Mouse (Mus musculus) stomach, embryonic 15.5 days (tissue): ENCODE results near the gene Bspry. TPM values are rescaled to one million over a fixed set of nuclear protein-coding genes. Genes with fewer than 3 reads are reported as not detected.

Experiments used
- ATAC-seq: fragments of 200-750 bp; cut with Nextera tagmentation; 2 replicates; pipeline ENCODE4 v1.8.0; 2017; ENCODE audit warnings: low read depth, moderate number of reproducible peaks, moderate TSS enrichment; ENCODE audit not compliant: insufficient read depth, low FRiP score
- H3K27ac ChIP-seq: fragments of 300-500 bp; sonication (generic); 2 replicates; pipeline ENCODE4 v1.5.1; 2015; ENCODE audit warnings: mild to moderate bottlenecking, inconsistent platforms
- H3K27me3 ChIP-seq: fragments of 300-500 bp; sonication (generic); replicated peaks from 2 replicates; pipeline ENCODE4 v1.6.1; 2015; ENCODE audit warnings: inconsistent platforms
- H3K36me3 ChIP-seq: fragments of 300-500 bp; sonication (generic); 2 replicates; pipeline ENCODE4 v1.6.1; 2015; ENCODE audit warnings: inconsistent platforms
- H3K4me1 ChIP-seq: fragments of 300-500 bp; sonication (generic); 2 replicates; pipeline ENCODE4 v1.6.1; 2015; ENCODE audit warnings: inconsistent platforms
- H3K4me2 ChIP-seq: fragments of 300-500 bp; sonication (generic); 2 replicates; pipeline ENCODE4 v1.6.1; 2015; ENCODE audit warnings: mild to moderate bottlenecking, inconsistent platforms
- H3K4me3 ChIP-seq: fragments of 300-500 bp; sonication (generic); replicated peaks from 2 replicates; pipeline ENCODE4 v1.5.1; 2015; ENCODE audit warnings: inconsistent platforms
- H3K9ac ChIP-seq: fragments of 300-500 bp; sonication (generic); 2 replicates; pipeline ENCODE4 v1.6.1; 2015; ENCODE audit warnings: inconsistent platforms
- H3K9me3 ChIP-seq: fragments of 300-500 bp; sonication (generic); 2 replicates; pipeline ENCODE4 v1.6.1; 2016; ENCODE audit warnings: inconsistent platforms
- WGBS: fragments of 180-500 bp; shearing (Covaris S2); methylation state at CpG from one replicate; pipeline ENCODE4 v1.1.7; 2015; 5-methylcytosine and 5-hydroxymethylcytosine counted together
- polyA plus RNA-seq: library from polyadenylated mRNA; unstranded; fragments of >200 nt; fragmentation: Nextera tagmentation; extraction: Ambion mirVana; gene quantifications from 2 replicates; pipeline ENCODE4 v1.2.1, GENCODE M21; 2015

The Bspry gene
- polyA plus RNA-seq, 1 experiment from 2014 or later = 29.9 TPM

DNA sequence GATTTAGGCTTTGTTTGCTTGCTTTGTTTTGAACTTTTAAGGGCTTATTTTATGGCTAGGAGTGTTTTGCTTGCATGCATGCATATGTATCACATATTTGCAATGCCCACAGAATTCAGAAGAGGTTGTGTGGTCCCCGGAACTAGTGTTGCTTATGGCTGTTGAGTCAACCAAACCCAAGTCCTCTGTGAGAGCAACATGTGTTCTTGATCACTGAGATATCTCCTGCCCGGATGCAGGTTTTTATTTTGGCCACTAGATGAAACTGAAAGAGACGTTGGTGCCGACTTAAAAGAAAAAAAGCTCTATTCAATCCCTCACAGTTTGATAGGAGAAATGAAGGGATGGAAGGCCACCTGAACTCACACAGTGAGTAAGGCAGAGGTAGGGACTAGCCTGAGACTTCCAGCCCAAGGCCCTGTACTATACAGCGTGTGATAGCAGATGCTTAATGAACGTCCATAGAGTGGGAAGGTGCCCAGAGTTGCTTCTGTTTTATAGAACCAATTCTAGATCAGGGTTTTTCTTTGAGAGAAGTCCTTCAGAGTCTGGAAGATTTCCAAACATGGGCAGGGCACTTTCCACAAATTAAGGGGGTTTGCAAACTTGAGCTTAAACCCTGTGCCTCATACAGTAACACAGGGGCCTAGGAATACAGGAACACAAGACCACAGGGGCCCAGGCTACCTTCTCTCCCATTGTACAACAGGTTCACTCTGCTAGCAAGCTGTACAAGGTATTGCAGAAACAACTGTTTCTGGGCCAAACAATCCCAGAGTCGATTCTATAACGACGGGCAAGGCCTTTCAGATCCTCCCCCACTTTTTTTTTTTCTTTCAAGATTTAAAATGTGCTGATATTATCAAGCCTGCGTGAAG is 37.9 kb downstream of the Bspry start:
- Histone ChIP-seq H3K36me3 (peaks cover 12% of the 10 kb centered on the region; the same call in 1 of the 2 replicates), H3K4me2 (peak overlapping the region; percentile 62), H3K9ac (no peak overlapping the region; the same call in 1 of the 2 replicates), H3K27ac (peak overlapping the region; percentile 93), H3K4me3 (peak overlapping the region; percentile 85), H3K27me3 (no peaks in the 10 kb centered on the region), H3K9me3 (no peaks in the 10 kb centered on the region), H3K4me1 (peaks cover 47% of the 10 kb centered on the region)
- 59% methylated on average over 10 of the region's 10 CpGs for WGBS
- ATAC-seq = no peak

DNA sequence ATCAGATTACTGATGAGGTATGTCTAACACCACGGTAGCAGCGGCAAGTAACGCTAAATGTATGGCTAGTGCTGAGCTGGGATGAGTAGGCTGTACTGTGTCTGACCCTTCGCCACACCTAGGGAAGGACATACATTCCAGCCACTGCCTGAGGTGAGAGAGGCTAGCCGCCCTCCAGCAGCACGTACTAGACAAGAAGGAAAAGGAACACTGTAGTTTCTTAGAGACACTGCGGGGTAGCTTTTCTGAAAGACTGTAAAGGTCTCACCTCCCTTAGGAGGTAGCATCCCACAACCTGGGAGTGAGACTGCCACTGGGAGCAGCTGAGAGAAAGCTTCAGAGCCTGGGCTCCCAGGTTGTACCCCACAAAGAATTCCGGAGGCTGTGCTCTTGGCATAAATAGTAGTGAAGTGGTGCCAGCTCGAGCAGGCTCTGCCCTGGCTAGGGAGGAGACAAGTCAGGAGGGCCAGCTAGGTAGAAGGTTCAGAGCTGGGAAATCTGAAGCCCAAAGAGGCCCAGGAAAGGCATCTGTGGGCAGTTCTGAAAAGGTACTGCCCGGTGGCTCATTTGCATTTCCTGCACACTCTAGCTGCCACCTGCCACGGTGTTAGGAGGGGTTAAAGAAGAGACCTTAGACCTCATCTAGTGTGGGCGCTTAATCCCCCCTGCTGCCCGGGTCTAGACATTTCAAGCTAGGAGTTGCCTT is 38.7 kb downstream of the Bspry start:
- no peaks in the 10 kb centered on the region for H3K9me3 ChIP-seq
- no peaks in the 10 kb centered on the region for H3K27me3 ChIP-seq
- H3K4me2 ChIP-seq = peak overlapping the region; percentile 62
- H3K36me3 ChIP-seq = 0 out of 2 replicates have a peak, but pooled peaks cover 5% of the 10 kb centered on the region
- H3K27ac ChIP-seq = peak overlapping the region; percentile 93
- H3K9ac ChIP-seq = peak overlapping the region; percentile 80; the same call in 1 of the 2 replicates
- peak overlapping the region; percentile 85 for H3K4me3 ChIP-seq
- WGBS = 33% methylated on average over 13 of the region's 13 CpGs
- H3K4me1 ChIP-seq = peaks cover 47% of the 10 kb centered on the region
- 0 out of 2 replicates have a peak, but pooled peaks have one; percentile 11 for ATAC-seq

DNA sequence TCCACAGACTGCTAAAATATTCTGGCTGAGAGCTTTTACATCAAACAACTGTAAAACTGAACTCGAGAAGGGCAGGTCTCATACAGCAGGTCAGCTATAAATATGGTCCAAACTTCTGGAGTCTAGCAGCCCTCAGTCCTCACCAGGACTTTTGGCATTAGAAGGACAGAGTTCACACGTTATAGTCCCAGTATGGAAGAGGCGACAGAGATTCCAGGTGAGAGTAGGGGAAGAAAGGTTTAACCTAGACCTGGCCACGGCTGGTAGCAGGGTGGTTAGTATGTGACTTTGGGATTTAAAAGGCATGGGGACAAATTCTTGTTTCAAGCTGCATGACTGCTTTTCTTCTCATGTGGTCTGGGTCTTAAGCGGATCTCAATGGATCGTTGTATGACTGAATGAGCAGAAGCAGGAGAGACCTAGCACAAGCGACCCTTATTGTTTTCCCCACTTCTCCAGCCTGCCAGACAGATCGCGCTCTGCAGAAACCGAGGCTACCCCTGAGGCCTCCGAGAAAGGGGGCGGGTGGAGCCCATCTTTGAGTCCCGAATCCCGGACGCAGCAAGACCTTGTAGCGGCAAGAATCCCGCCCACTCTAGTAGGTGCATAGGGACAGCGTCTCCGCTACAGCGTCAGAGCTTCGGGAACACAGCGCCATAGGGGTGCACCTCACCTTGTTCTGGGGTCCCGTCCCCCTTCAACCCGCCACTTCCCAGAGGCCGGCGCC is 39.4 kb downstream of the Bspry start:
- H3K27ac ChIP-seq = peak overlapping the region; percentile 93
- WGBS = 1% methylated on average over 26 of the region's 26 CpGs
- peak overlapping the region; percentile 85 for H3K4me3 ChIP-seq
- peak overlapping the region; percentile 62 for H3K4me2 ChIP-seq
- H3K9me3 ChIP-seq = no peaks in the 10 kb centered on the region
- H3K9ac ChIP-seq = peak overlapping the region; percentile 80
- H3K27me3 ChIP-seq = no peaks in the 10 kb centered on the region
- peak; percentile 37 for ATAC-seq
- H3K4me1 ChIP-seq = peaks cover 48% of the 10 kb centered on the region
- no peaks in the 10 kb centered on the region for H3K36me3 ChIP-seq

GRCm38 (mm10) chr4:62519849-62520233 is 40.0 kb downstream of the Bspry start, which contains the start of gene Alad:
Gene Alad, minus strand, starts transcription at chr4:62519918.
- Histone ChIP-seq H3K4me3 (peak within 1 kb of the TSS; percentile 85), H3K4me1 (peaks cover 52% of the 10 kb centered on the region), H3K36me3 (no peaks in the 10 kb centered on the region), H3K9ac (peak within 1 kb of the TSS; percentile 80), H3K27ac (peak within 1 kb of the TSS; percentile 93), H3K4me2 (peak within 1 kb of the TSS; percentile 62), H3K27me3 (no peaks in the 10 kb centered on the region), H3K9me3 (no peaks in the 10 kb centered on the region)
- peak; percentile 79 for ATAC-seq
- under 1% methylated on average over 35 of the region's 37 CpGs for whole genome bisulfite sequencing

DNA sequence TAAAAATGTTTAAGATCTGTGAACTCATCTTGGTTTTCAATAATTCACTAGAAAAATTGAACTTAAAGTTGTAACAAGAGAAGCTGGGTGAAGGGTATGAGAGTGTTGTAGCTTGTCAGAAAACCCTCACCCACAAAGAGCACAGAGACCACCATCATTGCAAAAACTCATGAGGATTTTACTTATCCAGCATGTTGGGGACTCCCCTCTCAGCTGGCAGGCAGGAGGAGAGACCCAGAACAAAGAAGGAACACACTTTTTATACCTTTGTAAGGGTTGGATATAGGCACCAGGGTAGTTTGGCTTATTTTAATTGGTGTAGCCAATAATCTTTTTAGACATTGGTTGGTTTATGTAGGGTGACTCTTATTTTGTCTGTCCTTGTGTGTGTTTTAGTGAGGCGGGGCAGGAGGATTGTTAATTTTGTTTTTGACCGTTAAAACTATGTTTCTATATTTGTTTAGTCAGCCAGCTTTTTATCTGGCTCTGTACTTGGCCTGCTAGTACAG is 41.1 kb downstream of the Bspry start:
- H3K9me3 ChIP-seq = no peaks in the 10 kb centered on the region
- no peak overlapping the region for H3K9ac ChIP-seq
- 70% methylated on average over 2 of the region's 2 CpGs for whole genome bisulfite sequencing
- H3K27ac ChIP-seq = 0 out of 2 replicates have a peak overlapping the region, but pooled peaks have one; percentile 21
- no peak for ATAC-seq
- H3K36me3 ChIP-seq = no peaks in the 10 kb centered on the region
- H3K27me3 ChIP-seq = no peaks in the 10 kb centered on the region
- H3K4me1 ChIP-seq = peaks cover 42% of the 10 kb centered on the region
- no peak overlapping the region; the same call in 1 of the 2 replicates for H3K4me2 ChIP-seq
- H3K4me3 ChIP-seq = no peak overlapping the region

DNA sequence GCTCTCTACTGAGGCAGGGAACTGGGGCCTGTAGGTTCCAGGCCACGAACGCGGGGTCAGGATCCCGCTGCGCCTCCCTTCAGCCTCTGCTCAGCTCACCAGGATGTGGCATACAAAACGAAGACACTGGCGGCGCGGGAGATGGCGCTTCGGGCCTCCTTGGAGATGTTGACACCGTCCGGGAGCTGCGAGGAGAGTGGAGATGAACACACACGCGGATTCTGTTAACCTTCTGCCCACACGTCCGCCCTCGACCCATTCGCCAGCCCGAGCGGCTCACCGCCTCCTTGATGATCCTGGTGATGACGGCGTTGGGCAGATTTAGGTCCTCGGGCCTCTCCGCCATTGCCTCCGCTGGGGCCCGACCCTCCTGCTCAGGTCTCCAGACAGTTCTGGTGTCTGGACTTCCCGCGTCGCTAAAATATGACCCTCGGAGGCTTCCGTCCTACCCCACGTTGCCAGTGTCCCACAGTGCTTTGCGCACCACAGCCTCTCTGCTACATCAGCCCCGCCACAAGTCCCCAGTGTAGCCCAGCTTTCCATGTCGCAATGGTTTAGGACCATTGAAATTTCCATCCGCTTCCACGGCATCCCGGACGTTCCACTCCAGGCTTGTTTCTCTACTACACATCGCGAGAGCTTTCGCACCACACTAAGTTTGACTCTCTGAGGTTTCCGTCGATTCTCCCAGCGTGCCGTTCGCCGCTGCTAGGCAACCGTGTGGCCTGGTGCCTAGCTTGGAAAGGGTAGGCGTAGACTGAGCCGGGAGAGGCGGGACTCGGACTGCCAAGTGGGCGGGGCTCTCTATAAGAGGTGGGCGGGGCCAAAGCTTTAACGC is 45.0 kb downstream of the Bspry start, which contains the start of the genes Pole3 and 4933430I17Rik:
Gene Pole3 (minus strand): TSS at position 418 of the 838 bp plus-strand sequence.
Gene 4933430I17Rik (plus strand): TSS at position 719 of the 838 bp plus-strand sequence.
- H3K27ac ChIP-seq = peak within 1 kb of the TSS; percentile 97
- H3K36me3 ChIP-seq = no peaks in the 10 kb centered on the region
- H3K4me3 ChIP-seq = peak within 1 kb of the TSS; percentile 77
- H3K9me3 ChIP-seq = no peaks in the 10 kb centered on the region
- H3K27me3 ChIP-seq = no peaks in the 10 kb centered on the region
- peak within 1 kb of the TSS; percentile 81 for H3K4me2 ChIP-seq
- H3K4me1 ChIP-seq = peaks cover 10% of the 10 kb centered on the region
- H3K9ac ChIP-seq = peak within 1 kb of the TSS; percentile 73
- under 1% methylated on average over 59 of the region's 59 CpGs for whole genome bisulfite sequencing
- peak; percentile 97 for ATAC-seq

- H3K4me2 ChIP-seq = peak overlapping the region; percentile 45
- no peak overlapping the region for H3K27ac ChIP-seq
- no peak for ATAC-seq
- 2% methylated on average over 10 of the region's 10 CpGs for whole genome bisulfite sequencing
- H3K4me3 ChIP-seq = peak overlapping the region; percentile 77
- H3K4me1 ChIP-seq = peaks cover 10% of the 10 kb centered on the region
- H3K9me3 ChIP-seq = no peaks in the 10 kb centered on the region
- H3K9ac ChIP-seq = no peak overlapping the region
- no peaks in the 10 kb centered on the region for H3K27me3 ChIP-seq
- no peaks in the 10 kb centered on the region for H3K36me3 ChIP-seq
Observed at GRCm38 (mm10) chr4:62525489-62525811, 45.6 kb downstream of the Bspry start.

DNA sequence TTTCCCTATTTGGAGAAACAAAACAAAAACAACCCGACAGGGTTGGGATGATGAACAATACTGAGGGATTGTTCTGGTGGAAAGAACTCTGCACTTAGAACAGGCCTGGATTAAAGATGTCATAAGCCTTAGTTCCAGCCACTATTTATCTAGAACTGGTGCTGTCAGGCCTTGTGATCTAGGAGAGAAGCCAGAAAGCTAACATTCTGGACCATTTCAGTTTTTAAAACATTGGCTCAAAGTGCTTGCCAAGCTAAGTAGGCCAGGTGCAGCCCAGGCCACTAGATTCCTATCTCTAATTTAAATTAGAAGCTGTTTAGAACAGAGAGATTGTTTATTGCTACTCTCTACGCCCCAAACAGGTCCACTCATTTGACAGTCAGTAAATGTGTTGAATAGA is 46.4 kb downstream of the Bspry start:
- Histone ChIP-seq H3K27ac (no peak overlapping the region), H3K27me3 (no peaks in the 10 kb centered on the region)

GRCm38 (mm10) chr4:62527655-62528054 is 47.8 kb downstream of the Bspry start:
- no peak overlapping the region for H3K9ac ChIP-seq
- H3K4me3 ChIP-seq = no peak overlapping the region
- H3K9me3 ChIP-seq = no peaks in the 10 kb centered on the region
- WGBS = 79% methylated on average over 4 of the region's 4 CpGs
- no peaks in the 10 kb centered on the region for H3K36me3 ChIP-seq
- H3K4me1 ChIP-seq = peaks cover 14% of the 10 kb centered on the region
- no peak overlapping the region for H3K4me2 ChIP-seq
- no peaks in the 10 kb centered on the region for H3K27me3 ChIP-seq
- H3K27ac ChIP-seq = no peak overlapping the region
- no peak for ATAC-seq

More for the DNA sequence above, 46.4 kb downstream of the Bspry start:
- no peaks in the 10 kb centered on the region for H3K36me3 ChIP-seq
- H3K9ac ChIP-seq = no peak overlapping the region
- H3K9me3 ChIP-seq = no peaks in the 10 kb centered on the region
- peaks cover 14% of the 10 kb centered on the region for H3K4me1 ChIP-seq
- H3K4me3 ChIP-seq = no peak overlapping the region
- no peak for ATAC-seq
- H3K4me2 ChIP-seq = no peak overlapping the region
- WGBS = 49% methylated on average over 2 of the region's 2 CpGs

GRCm38 (mm10) chr4:62533729-62534128 is 53.9 kb downstream of the Bspry start:
- 66% methylated on average over 6 of the region's 6 CpGs for WGBS
- Histone ChIP-seq H3K9me3 (no peaks in the 10 kb centered on the region), H3K9ac (no peak overlapping the region), H3K36me3 (no peaks in the 10 kb centered on the region), H3K4me3 (no peak overlapping the region), H3K27me3 (no peaks in the 10 kb centered on the region), H3K4me1 (peaks cover 4% of the 10 kb centered on the region; the same call in 1 of the 2 replicates), H3K4me2 (no peak overlapping the region), H3K27ac (no peak overlapping the region)
- ATAC-seq = no peak
